Mouse (Mus musculus): ENCODE measurements around the gene Isg15.

GRCm38 (mm10) chr4:156193906-156194305, 6.7 kb downstream of the Isg15 start:
- TF ChIP-seq EP300 (IDR thresholded peaks at IDR 0.05), result no peak
- TF ChIP-seq CTCF (IDR thresholded peaks at IDR 0.05), result no peak
